Mouse (Mus musculus): Measurements from ENCODE around the gene Fam155a. TPM values are rescaled to one million over a fixed set of nuclear protein-coding genes. Genes with fewer than 3 reads are reported as not detected.

The Fam155a gene
- polyA plus RNA-seq, 1 experiment from 2014 or later: 3.9 TPM

- DNase-seq (ENCODE audit: low spot score, missing footprints) (no peak), ATAC-seq (ENCODE audit: low FRiP score) (no peak)
- H3K4me2 ChIP-seq: no peak overlapping the region
- no peaks in the 10 kb centered on the region for H3K9me3 ChIP-seq (ENCODE audit: control insufficient read depth, low read length)
- no peak overlapping the region for H3K27ac ChIP-seq (ENCODE audit: low read depth, low read length)
- no peaks in the 10 kb centered on the region for H3K4me1 ChIP-seq (ENCODE audit: control insufficient read depth, insufficient read depth, low read length)
- no peaks in the 10 kb centered on the region for H3K27me3 ChIP-seq (ENCODE audit: control insufficient read depth, insufficient read depth, low read length)
- no peaks in the 10 kb centered on the region for H3K36me3 ChIP-seq (ENCODE audit: control insufficient read depth, insufficient read depth, low read length)
- 50% methylated on average over 10 of the region's 10 CpGs for WGBS
- no peak overlapping the region for H3K4me3 ChIP-seq (ENCODE audit: low read depth, low read length)
- no peak overlapping the region for H3K9ac ChIP-seq (ENCODE audit: low read length)
These were observed 335.5 kb downstream of the Fam155a start for GRCm38 (mm10) chr8:9435501-9435900.

- 89% methylated on average over 11 of the region's 11 CpGs for WGBS
These were observed 338.2 kb downstream of the Fam155a start for GRCm38 (mm10) chr8:9432635-9433372.

GRCm38 (mm10) chr8:9428846-9429245, 342.1 kb downstream of the Fam155a start:
- ATAC-seq (ENCODE audit: low FRiP score): no peak
- H3K4me1 ChIP-seq (ENCODE audit: control insufficient read depth, insufficient read depth, low read length): no peaks in the 10 kb centered on the region
- no peak overlapping the region for H3K4me2 ChIP-seq
- no peaks in the 10 kb centered on the region for H3K36me3 ChIP-seq (ENCODE audit: control insufficient read depth, insufficient read depth, low read length)
- no peak for DNase-seq (ENCODE audit: low spot score, missing footprints)
- H3K9ac ChIP-seq (ENCODE audit: low read length): no peak overlapping the region
- H3K27me3 ChIP-seq (ENCODE audit: control insufficient read depth, insufficient read depth, low read length): no peaks in the 10 kb centered on the region
- no peak overlapping the region for H3K27ac ChIP-seq (ENCODE audit: low read depth, low read length)
- H3K9me3 ChIP-seq (ENCODE audit: control insufficient read depth, low read length): no peaks in the 10 kb centered on the region
- no peak overlapping the region for H3K4me3 ChIP-seq (ENCODE audit: low read depth, low read length)
- WGBS: 73% methylated on average over 4 of the region's 4 CpGs

More at GRCm38 (mm10) chr8:9432635-9433372, 338.2 kb downstream of the Fam155a start:
- Histone ChIP-seq H3K36me3 (ENCODE audit: control insufficient read depth, insufficient read depth, low read length) (no peaks in the 10 kb centered on the region), H3K4me3 (ENCODE audit: low read depth, low read length) (no peak overlapping the region), H3K4me1 (ENCODE audit: control insufficient read depth, insufficient read depth, low read length) (no peaks in the 10 kb centered on the region), H3K4me2 (no peak overlapping the region), H3K27ac (ENCODE audit: low read depth, low read length) (no peak overlapping the region), H3K9ac (ENCODE audit: low read length) (no peak overlapping the region), H3K9me3 (ENCODE audit: control insufficient read depth, low read length) (no peaks in the 10 kb centered on the region), H3K27me3 (ENCODE audit: control insufficient read depth, insufficient read depth, low read length) (no peaks in the 10 kb centered on the region)
- DNase-seq (ENCODE audit: low spot score, missing footprints) (no peak), ATAC-seq (ENCODE audit: low FRiP score) (no peak)

GRCm38 (mm10) chr8:9424069-9424468, 346.9 kb downstream of the Fam155a start:
- H3K9ac ChIP-seq (ENCODE audit: low read length): no peak overlapping the region
- DNase-seq (ENCODE audit: low spot score, missing footprints) (no peak), ATAC-seq (ENCODE audit: low FRiP score) (no peak)
- no peaks in the 10 kb centered on the region for H3K4me1 ChIP-seq (ENCODE audit: control insufficient read depth, insufficient read depth, low read length)
- H3K4me3 ChIP-seq (ENCODE audit: low read depth, low read length): no peak overlapping the region
- H3K27me3 ChIP-seq (ENCODE audit: control insufficient read depth, insufficient read depth, low read length): no peaks in the 10 kb centered on the region
- 95% methylated on average over 2 of the region's 2 CpGs for WGBS
- no peaks in the 10 kb centered on the region for H3K36me3 ChIP-seq (ENCODE audit: control insufficient read depth, insufficient read depth, low read length)
- no peak overlapping the region for H3K4me2 ChIP-seq
- H3K27ac ChIP-seq (ENCODE audit: low read depth, low read length): no peak overlapping the region
- H3K9me3 ChIP-seq (ENCODE audit: control insufficient read depth, low read length): no peaks in the 10 kb centered on the region

DNA sequence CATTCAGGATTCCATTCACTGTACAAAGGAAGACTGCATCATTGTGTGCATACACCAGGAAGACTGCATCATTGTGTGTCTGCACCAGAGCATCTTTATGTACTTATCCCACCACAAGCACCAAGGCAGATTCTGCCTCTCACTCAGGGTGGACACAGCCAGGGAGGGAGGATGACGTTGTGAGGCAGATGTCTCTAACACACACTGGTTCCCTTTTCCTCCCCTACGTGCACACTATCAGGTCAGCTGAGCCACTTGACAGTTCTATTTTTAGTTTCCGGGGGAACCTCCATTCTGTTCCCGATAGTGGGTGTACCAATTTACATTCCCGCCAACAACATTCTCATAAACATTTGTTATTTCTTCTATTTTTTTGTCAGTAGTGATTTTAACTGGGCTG, 347.4 kb downstream of the Fam155a start:
- DNase-seq (ENCODE audit: low spot score, missing footprints) (no peak), ATAC-seq (ENCODE audit: low FRiP score) (no peak)
- no peak overlapping the region for H3K4me3 ChIP-seq (ENCODE audit: low read depth, low read length)
- no peak overlapping the region for H3K9ac ChIP-seq (ENCODE audit: low read length)
- no peaks in the 10 kb centered on the region for H3K4me1 ChIP-seq (ENCODE audit: control insufficient read depth, insufficient read depth, low read length)
- H3K27ac ChIP-seq (ENCODE audit: low read depth, low read length): no peak overlapping the region
- 84% methylated on average over 5 of the region's 5 CpGs for whole genome bisulfite sequencing
- no peaks in the 10 kb centered on the region for H3K27me3 ChIP-seq (ENCODE audit: control insufficient read depth, insufficient read depth, low read length)
- H3K36me3 ChIP-seq (ENCODE audit: control insufficient read depth, insufficient read depth, low read length): no peaks in the 10 kb centered on the region
- H3K9me3 ChIP-seq (ENCODE audit: control insufficient read depth, low read length): no peaks in the 10 kb centered on the region
- H3K4me2 ChIP-seq: no peak overlapping the region

- no peaks in the 10 kb centered on the region for H3K9me3 ChIP-seq (ENCODE audit: control insufficient read depth, low read length)
- H3K9ac ChIP-seq (ENCODE audit: low read length): no peak overlapping the region
- no peaks in the 10 kb centered on the region for H3K4me1 ChIP-seq (ENCODE audit: control insufficient read depth, insufficient read depth, low read length)
- no peaks in the 10 kb centered on the region for H3K27me3 ChIP-seq (ENCODE audit: control insufficient read depth, insufficient read depth, low read length)
- H3K36me3 ChIP-seq (ENCODE audit: control insufficient read depth, insufficient read depth, low read length): no peaks in the 10 kb centered on the region
- no peak for DNase-seq (ENCODE audit: low spot score, missing footprints)
- 85% methylated on average over 2 of the region's 2 CpGs for WGBS
- no peak overlapping the region for H3K27ac ChIP-seq (ENCODE audit: low read depth, low read length)
- ATAC-seq (ENCODE audit: low FRiP score): no peak
- H3K4me2 ChIP-seq: no peak overlapping the region
- no peak overlapping the region for H3K4me3 ChIP-seq (ENCODE audit: low read depth, low read length)
These were observed 347.8 kb downstream of the Fam155a start for GRCm38 (mm10) chr8:9423184-9423583.

GRCm38 (mm10) chr8:9418856-9419800, 351.8 kb downstream of the Fam155a start:
- Histone ChIP-seq H3K36me3 (ENCODE audit: control insufficient read depth, insufficient read depth, low read length) (no peaks in the 10 kb centered on the region), H3K9me3 (ENCODE audit: control insufficient read depth, low read length) (no peaks in the 10 kb centered on the region), H3K27ac (ENCODE audit: low read depth, low read length) (no peak overlapping the region), H3K27me3 (ENCODE audit: control insufficient read depth, insufficient read depth, low read length) (no peaks in the 10 kb centered on the region), H3K4me2 (no peak overlapping the region), H3K9ac (ENCODE audit: low read length) (no peak overlapping the region), H3K4me1 (ENCODE audit: control insufficient read depth, insufficient read depth, low read length) (no peaks in the 10 kb centered on the region), H3K4me3 (ENCODE audit: low read depth, low read length) (no peak overlapping the region)
- 78% methylated on average over 10 of the region's 10 CpGs for WGBS
- DNase-seq (ENCODE audit: low spot score, missing footprints) (no peak), ATAC-seq (ENCODE audit: low FRiP score) (no peak)

- no peaks in the 10 kb centered on the region for H3K36me3 ChIP-seq (ENCODE audit: control insufficient read depth, insufficient read depth, low read length)
- DNase-seq (ENCODE audit: low spot score, missing footprints) (no peak), ATAC-seq (ENCODE audit: low FRiP score) (no peak)
- H3K4me2 ChIP-seq: no peak overlapping the region
- 87% methylated on average over 9 of the region's 9 CpGs for WGBS
- H3K9ac ChIP-seq (ENCODE audit: low read length): no peak overlapping the region
- H3K27me3 ChIP-seq (ENCODE audit: control insufficient read depth, insufficient read depth, low read length): no peaks in the 10 kb centered on the region
- H3K9me3 ChIP-seq (ENCODE audit: control insufficient read depth, low read length): no peaks in the 10 kb centered on the region
- no peaks in the 10 kb centered on the region for H3K4me1 ChIP-seq (ENCODE audit: control insufficient read depth, insufficient read depth, low read length)
- H3K27ac ChIP-seq (ENCODE audit: low read depth, low read length): no peak overlapping the region
- H3K4me3 ChIP-seq (ENCODE audit: low read depth, low read length): no peak overlapping the region
These were observed 354.8 kb downstream of the Fam155a start for GRCm38 (mm10) chr8:9416189-9416588.

- Histone ChIP-seq H3K4me2 (no peak overlapping the region), H3K27ac (ENCODE audit: low read depth, low read length) (no peak overlapping the region), H3K27me3 (ENCODE audit: control insufficient read depth, insufficient read depth, low read length) (no peaks in the 10 kb centered on the region), H3K9me3 (ENCODE audit: control insufficient read depth, low read length) (no peaks in the 10 kb centered on the region), H3K4me3 (ENCODE audit: low read depth, low read length) (no peak overlapping the region), H3K36me3 (ENCODE audit: control insufficient read depth, insufficient read depth, low read length) (no peaks in the 10 kb centered on the region), H3K4me1 (ENCODE audit: control insufficient read depth, insufficient read depth, low read length) (no peaks in the 10 kb centered on the region), H3K9ac (ENCODE audit: low read length) (no peak overlapping the region)
- DNase-seq (ENCODE audit: low spot score, missing footprints): no peak
- WGBS: 56% methylated on average over 5 of the region's 5 CpGs
- ATAC-seq (ENCODE audit: low FRiP score): no peak
These were observed 362.5 kb downstream of the Fam155a start for GRCm38 (mm10) chr8:9408480-9408879.
